Mouse (Mus musculus) MEL (cell line): Measurements from ENCODE around the gene Ssh3. TPM values are rescaled to one million over a fixed set of nuclear protein-coding genes. Genes with fewer than 3 reads are reported as not detected.

Source experiments
- DNase-seq: peaks from one replicate; pipeline ENCODE4 v3.0.0; 2011; ENCODE audit warnings: low read depth, low spot score
- H3K27ac ChIP-seq: 2 replicates; pipeline ENCODE4 v1.5.1; 2012; ENCODE audit warnings: low read depth, mild to moderate bottlenecking, control low read depth, low read length, moderate library complexity; ENCODE audit not compliant: control insufficient read depth
- H3K27me3 ChIP-seq, 2 experiments: fragments of 150-350 bp in 1 of 2; sonication (generic) in 1 of 2; 2 replicates each; pipeline ENCODE4 v1.6.1; 2012; ENCODE audit warnings: low read length in 2 of 2, mild to moderate bottlenecking in 2 of 2, improper control_type of control experiment in 1 of 2, moderate library complexity in 1 of 2; ENCODE audit not compliant: insufficient read depth in 2 of 2, control insufficient read depth in 1 of 2
- H3K36me3 ChIP-seq, 2 experiments: 2 replicates each; pipeline ENCODE4 v1.6.1; 2012 to 2014; ENCODE audit warnings: low read length in 2 of 2, improper control_type of control experiment in 1 of 2, inconsistent platforms in 1 of 2, mild to moderate bottlenecking in 1 of 2; ENCODE audit not compliant: insufficient read depth in 2 of 2, control insufficient read depth in 1 of 2
- H3K4me1 ChIP-seq, 2 experiments: fragments of 150-350 bp in 1 of 2; sonication (generic) in 1 of 2; 2 replicates each; pipeline ENCODE4 v1.6.1; 2012; ENCODE audit warnings: low read length in 2 of 2, improper control_type of control experiment in 1 of 2, mild to moderate bottlenecking in 1 of 2; ENCODE audit not compliant: insufficient read depth in 2 of 2, control insufficient read depth in 1 of 2
- H3K4me3 ChIP-seq, 2 experiments: fragments of 150-350 bp in 1 of 2; sonication (generic) in 1 of 2; 2 replicates each; pipeline ENCODE4 v1.5.1; 2012; ENCODE audit warnings: low read depth in 2 of 2, low read length in 2 of 2, mild to moderate bottlenecking in 2 of 2, moderate library complexity in 2 of 2, control low read depth in 1 of 2, improper control_type of control experiment in 1 of 2; ENCODE audit not compliant: control insufficient read depth in 1 of 2, insufficient read depth in 1 of 2
- H3K79me2 ChIP-seq: 2 replicates; pipeline ENCODE4 v1.6.1; 2012; ENCODE audit warnings: mild to moderate bottlenecking, low read length, moderate library complexity; ENCODE audit not compliant: control insufficient read depth, poor library complexity, insufficient read depth
- H3K9ac ChIP-seq: 2 replicates; pipeline ENCODE4 v1.6.1; 2012; ENCODE audit warnings: low read depth, mild to moderate bottlenecking, control low read depth, low read length, moderate library complexity; ENCODE audit not compliant: control insufficient read depth, poor library complexity, severe bottlenecking
- H3K9me3 ChIP-seq: fragments of 150-350 bp; sonication (generic); replicated peaks from 2 replicates; pipeline ENCODE4 v1.6.1; 2012; ENCODE audit warnings: mild to moderate bottlenecking, low read length, improper control_type of control experiment, moderate library complexity; ENCODE audit not compliant: insufficient read depth
- CHD2 ChIP-seq: IDR thresholded peaks from 2 replicates; pipeline ENCODE4 v1.6.1; 2011; ENCODE audit warnings: low read length, improper control_type of control experiment
- CTCF ChIP-seq, 3 experiments: IDR thresholded peaks in 2 of 3; conservative IDR thresholded peaks in 1 of 3; 2 replicates each; pipeline ENCODE4 v1.5.1; 2011 to 2012; ENCODE audit warnings: low read length in 3 of 3, low read depth in 2 of 3, mild to moderate bottlenecking in 2 of 3, improper control_type of control experiment in 1 of 3, inconsistent platforms in 1 of 3, mixed read lengths in 1 of 3, moderate library complexity in 1 of 3; ENCODE audit not compliant: control insufficient read depth in 1 of 3, insufficient read depth in 1 of 3, poor library complexity in 1 of 3, severe bottlenecking in 1 of 3
- ETS1 ChIP-seq: IDR thresholded peaks from 2 replicates; pipeline ENCODE4 v1.6.1; 2012; ENCODE audit warnings: low read depth, mild to moderate bottlenecking, inconsistent platforms, low read length, improper control_type of control experiment, moderate library complexity
- GABPA ChIP-seq: IDR thresholded peaks from 2 replicates; pipeline ENCODE4 v1.6.1; 2012; ENCODE audit warnings: low read depth, mild to moderate bottlenecking, inconsistent platforms, low read length, improper control_type of control experiment, moderate library complexity
- GATA1 ChIP-seq: IDR thresholded peaks from 2 replicates; pipeline ENCODE4 v1.6.1; 2011; ENCODE audit warnings: low read depth, low read length, improper control_type of control experiment
- HCFC1 ChIP-seq: IDR thresholded peaks from 2 replicates; pipeline ENCODE4 v1.6.1; 2012; ENCODE audit warnings: low read depth, mild to moderate bottlenecking, inconsistent platforms, low read length, improper control_type of control experiment, moderate library complexity
- MAX ChIP-seq: IDR thresholded peaks from 2 replicates; pipeline ENCODE4 v1.6.1; 2011; ENCODE audit warnings: low read length, improper control_type of control experiment
- MAZ ChIP-seq: IDR thresholded peaks from 2 replicates; pipeline ENCODE4 v1.6.1; 2012; ENCODE audit warnings: low read depth, mild to moderate bottlenecking, inconsistent platforms, low read length, improper control_type of control experiment
- MEF2A ChIP-seq: IDR thresholded peaks from 2 replicates; pipeline ENCODE4 v1.6.1; 2014; ENCODE audit warnings: low read depth, mild to moderate bottlenecking, inconsistent platforms, low read length, improper control_type of control experiment; ENCODE audit not compliant: poor library complexity, insufficient replicate concordance, severe bottlenecking; ENCODE audit errors: extremely low read depth
- MXI1 ChIP-seq: IDR thresholded peaks from 2 replicates; pipeline ENCODE4 v1.6.1; 2011; ENCODE audit warnings: mild to moderate bottlenecking, low read depth, low read length, improper control_type of control experiment
- MYB ChIP-seq: IDR thresholded peaks from 2 replicates; pipeline ENCODE4 v1.6.1; 2011; ENCODE audit warnings: mild to moderate bottlenecking, low read depth, low read length, improper control_type of control experiment
- POLR2AphosphoS5 ChIP-seq: IDR thresholded peaks from 2 replicates; pipeline ENCODE4 v1.6.1; 2012; ENCODE audit warnings: low read depth, borderline replicate concordance, mild to moderate bottlenecking, inconsistent platforms, low read length, moderate library complexity, mixed read lengths
- RAD21 ChIP-seq: IDR thresholded peaks from 2 replicates; pipeline ENCODE4 v1.6.1; 2011; ENCODE audit warnings: mild to moderate bottlenecking, low read depth, low read length, improper control_type of control experiment
- SMC3 ChIP-seq: IDR thresholded peaks from 2 replicates; pipeline ENCODE4 v1.6.1; 2011; ENCODE audit warnings: low read depth, low read length, improper control_type of control experiment
- TAL1 ChIP-seq: IDR thresholded peaks from 2 replicates; pipeline ENCODE4 v1.6.1; 2012; ENCODE audit warnings: mild to moderate bottlenecking, inconsistent platforms, low read length, moderate library complexity, mixed read lengths
- TCF12 ChIP-seq: IDR thresholded peaks from 2 replicates; pipeline ENCODE4 v1.6.1; 2014; ENCODE audit warnings: low read depth, mild to moderate bottlenecking, inconsistent platforms, low read length, improper control_type of control experiment, moderate library complexity
- USF1 ChIP-seq: IDR thresholded peaks from 2 replicates; pipeline ENCODE4 v1.6.1; 2014; ENCODE audit warnings: low read depth, mild to moderate bottlenecking, inconsistent platforms, low read length, improper control_type of control experiment, moderate library complexity
- ZKSCAN1 ChIP-seq: IDR thresholded peaks from 2 replicates; pipeline ENCODE4 v1.6.1; 2012; ENCODE audit warnings: low read depth, mild to moderate bottlenecking, inconsistent platforms, low read length, improper control_type of control experiment, moderate library complexity
- polyA plus RNA-seq, 2 experiments: library from polyadenylated mRNA; stranded (reverse) in 1 of 2; unstranded in 1 of 2; fragments of >175 nt in 1 of 2; fragments of >200 nt in 1 of 2; gene quantifications; 2 replicates each; pipeline versions ENCODE4 v1.2.1 to v1.2.4; 2012; ENCODE audit warnings: low replicate concordance in 2 of 2, low read depth in 1 of 2; ENCODE audit not compliant: insufficient read length in 2 of 2, insufficient read depth in 1 of 2, missing spikeins in 1 of 2
- total RNA-seq: library from RNA; depleted of rRNA; stranded (reverse); fragments of 300-350 nt; gene quantifications from 2 replicates; pipeline ENCODE4 v1.2.3, GENCODE M21; 2012

Ssh3 gene
- total and polyA plus RNA-seq, 3 experiments, result 9.2 to 14.1 TPM; not detected in 1

DNA sequence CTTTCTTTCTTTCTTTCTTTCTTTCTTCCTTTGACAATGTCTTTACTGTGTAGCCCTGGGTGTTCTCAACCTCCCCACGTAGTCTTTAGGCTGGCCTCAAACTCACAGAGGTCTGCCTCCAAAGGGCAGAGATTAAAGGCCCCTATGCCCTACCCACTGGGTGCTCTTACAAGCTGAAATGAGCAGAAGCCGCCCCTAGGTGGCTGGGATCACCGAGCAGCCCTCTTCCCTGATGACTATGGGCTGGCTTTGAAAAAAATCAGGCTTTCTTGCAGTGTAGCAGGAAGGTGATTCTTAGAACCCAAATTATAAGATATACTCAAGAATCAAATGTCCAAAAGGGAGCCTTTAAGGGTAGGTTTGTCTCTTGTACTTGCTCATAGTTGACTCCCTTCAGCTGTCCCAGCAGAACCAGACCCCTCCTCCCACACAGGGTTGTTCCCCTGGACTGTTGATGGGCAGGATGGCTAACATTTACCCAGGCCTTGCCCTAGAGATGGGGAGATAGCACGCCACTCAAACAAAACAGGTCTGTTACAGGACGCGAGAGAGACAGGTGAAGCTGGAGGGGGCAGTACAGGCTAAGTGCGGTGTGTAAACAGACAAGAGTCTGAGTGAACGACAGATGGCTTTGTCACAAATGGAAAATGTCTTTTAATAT is 7.8 kb downstream of the Ssh3 start:
- no peak for TF ChIP-seq TCF12
- peak; percentile 51 for TF ChIP-seq SMC3
- TF ChIP-seq CHD2, result no peak
- TF ChIP-seq ETS1, result no peak
- TF ChIP-seq MXI1, result no peak
- TF ChIP-seq GABPA, result no peak
- TF ChIP-seq TAL1, result no peak
- no peak for TF ChIP-seq MAZ
- TF ChIP-seq HCFC1, result no peak
- peak; percentile 11 for TF ChIP-seq RAD21
- TF ChIP-seq CTCF (IDR thresholded peaks at IDR 0.05 in 2 of 3, conservative IDR thresholded peaks at IDR 0.05 in 1 of 3; ENCODE audit: control insufficient read depth in 1 of 3, insufficient read depth in 1 of 3, low read depth in 2 of 3, low read length in 3 of 3, poor library complexity in 1 of 3, severe bottlenecking in 1 of 3), result peak; percentile 10 to 45 (median 25); a peak in 4 of 6 replicates
- no peak for TF ChIP-seq MYB
- no peak for TF ChIP-seq GATA1
- no peak for TF ChIP-seq ZKSCAN1
- TF ChIP-seq MEF2A, result no peak
- no peak for TF ChIP-seq POLR2AphosphoS5
- peak; percentile 46 for DNase-seq
- Histone ChIP-seq H3K79me2 (peaks cover 3% of the 10 kb centered on the region; the same call in 1 of the 2 replicates), H3K27me3 (no peaks in the 10 kb centered on the region), H3K4me3 (no peak overlapping the region), H3K36me3 (peaks cover 0 to 3% of the 10 kb centered on the region in 2 experiments; a peak in 1 of 4 replicates), H3K27ac (no peak overlapping the region), H3K9me3 (no peaks in the 10 kb centered on the region), H3K9ac (no peak overlapping the region), H3K4me1 (peaks cover 2 to 4% of the 10 kb centered on the region in 2 experiments; a peak in 3 of 4 replicates)

DNA sequence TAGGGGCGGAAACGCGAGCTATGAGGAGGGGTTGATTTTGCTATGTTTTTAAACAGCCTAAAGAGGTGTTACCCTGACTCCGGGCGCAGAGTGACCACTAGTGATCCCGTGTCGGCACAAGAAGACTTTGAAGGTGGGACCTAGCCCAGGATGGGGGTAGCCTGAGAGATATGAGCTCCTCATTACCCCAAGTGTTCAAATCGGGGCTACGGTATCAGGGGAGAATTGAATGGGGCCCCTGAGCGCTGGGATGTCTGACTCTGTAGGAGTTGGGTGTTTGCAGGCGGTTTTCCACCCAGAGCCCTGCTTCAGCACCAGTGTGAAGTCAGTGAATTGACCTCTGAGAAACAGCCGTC is 11.1 kb downstream of the Ssh3 start:
- peaks cover 0 to 3% of the 10 kb centered on the region in 2 experiments; a peak in 1 of 4 replicates for H3K36me3 ChIP-seq
- no peaks in the 10 kb centered on the region for H3K9me3 ChIP-seq
- peaks cover 3% of the 10 kb centered on the region; the same call in 1 of the 2 replicates for H3K79me2 ChIP-seq
- no peak for DNase-seq
- H3K4me3 ChIP-seq, result peak overlapping the region; percentile 56 to 72
- H3K27ac ChIP-seq, result 0 out of 2 replicates have a peak overlapping the region, but pooled peaks have one; percentile 22
- peaks cover 2 to 4% of the 10 kb centered on the region in 2 experiments; a peak in 3 of 4 replicates for H3K4me1 ChIP-seq
- peak overlapping the region; percentile 83 for H3K9ac ChIP-seq
- TF ChIP-seq MXI1, result no peak
- TF ChIP-seq MAX, result no peak
- no peak for TF ChIP-seq HCFC1
- TF ChIP-seq CHD2, result no peak
- TF ChIP-seq RAD21, result no peak
- TF ChIP-seq USF1, result 0 out of 2 replicates have a peak, but pooled peaks have one; percentile 3
- no peaks in the 10 kb centered on the region for H3K27me3 ChIP-seq
